Mouse (Mus musculus) c-Kit-positive CD71-positive TER-119-negative erythroid progenitor cells, embryonic 14.5 days (primary cell): ENCODE measurements around the gene Uckl1.

Experiments
- DNase-seq: peaks from one replicate; pipeline ENCODE4 v3.0.0-alpha.2; 2013; ENCODE audit warnings: low read depth

The Uckl1 gene

DNA sequence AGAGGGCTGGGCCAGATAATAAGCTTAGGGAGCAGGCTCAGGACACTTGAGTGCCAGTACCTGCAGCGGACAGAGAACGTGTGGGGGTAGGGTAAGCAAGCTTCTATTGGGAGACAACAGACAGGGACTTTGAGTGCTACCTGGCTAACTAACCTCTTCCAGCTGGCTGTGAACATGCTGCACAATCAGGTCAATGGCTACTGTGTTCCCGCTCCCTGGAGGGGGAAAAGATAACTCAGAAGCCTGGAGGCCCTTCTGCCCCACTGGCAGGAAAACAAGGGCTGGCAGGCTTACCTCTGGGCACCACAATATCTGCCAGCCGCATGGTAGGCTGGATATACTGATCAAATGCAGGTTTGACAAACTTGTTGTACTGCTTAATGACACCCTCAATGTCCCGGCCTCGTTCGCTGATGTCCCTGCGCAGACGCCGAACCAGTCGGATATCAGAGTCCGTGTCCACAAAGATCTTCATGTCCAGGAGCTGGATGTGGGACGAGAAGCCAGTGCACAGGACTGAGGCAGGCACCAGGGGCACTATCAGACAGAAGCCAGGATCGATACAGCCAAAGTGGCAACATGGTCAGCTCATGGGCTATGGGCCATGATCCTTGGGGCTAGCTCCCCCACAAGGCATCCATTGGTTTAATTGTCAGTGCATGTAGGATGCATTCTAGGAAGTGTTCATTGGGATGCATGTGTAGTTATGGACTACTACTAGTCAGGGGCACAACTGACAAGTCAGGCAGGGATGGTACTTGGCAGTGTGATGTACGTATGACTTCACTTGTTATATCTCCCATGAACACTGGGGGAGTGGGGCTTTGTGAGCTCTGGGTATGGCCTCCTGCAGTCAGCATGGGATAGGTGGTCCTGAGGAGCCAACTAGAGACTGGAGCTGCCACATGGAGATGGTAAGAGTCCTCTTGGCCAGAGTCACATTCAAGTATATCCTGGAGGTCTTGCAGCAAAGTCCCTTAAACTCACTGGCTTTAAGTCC is 11.5 kb downstream of the Uckl1 start:
- DNase-seq = no peak

DNA sequence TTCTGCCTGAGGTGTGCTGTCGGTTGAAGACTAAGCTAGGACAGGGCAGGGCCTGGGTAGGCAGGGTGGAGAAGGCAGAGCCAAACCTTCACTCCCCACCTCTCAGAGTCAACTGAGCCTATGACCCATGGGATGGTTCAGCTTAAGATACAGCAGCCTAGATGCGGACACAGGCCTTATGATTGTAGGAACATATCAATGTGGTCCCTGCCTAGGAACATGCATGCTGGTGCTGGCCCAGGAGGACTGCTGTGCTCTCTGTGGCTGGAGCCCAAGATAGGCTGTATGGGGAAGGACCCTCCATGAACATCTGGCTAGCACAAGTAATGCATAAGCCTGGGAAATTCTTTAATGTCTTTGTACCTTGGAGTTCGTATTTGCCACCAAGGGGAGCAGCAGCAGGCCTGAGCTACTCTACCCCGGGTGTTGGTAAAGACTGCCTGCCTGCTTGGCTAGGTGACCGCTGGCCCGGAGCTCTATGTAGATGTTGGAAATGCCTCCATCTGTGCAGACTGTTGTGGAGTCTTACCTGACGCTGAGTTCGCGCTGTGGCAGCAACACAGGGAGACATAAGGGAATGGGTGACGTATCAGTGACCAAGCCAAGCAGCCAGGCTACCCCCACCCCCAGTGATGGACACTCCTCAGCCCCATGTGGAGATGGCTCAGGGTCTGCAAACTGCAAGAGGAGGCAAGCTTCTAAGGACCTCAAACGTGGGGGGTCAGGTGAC is 12.6 kb downstream of the Uckl1 start:
- DNase-seq = no peak

DNA sequence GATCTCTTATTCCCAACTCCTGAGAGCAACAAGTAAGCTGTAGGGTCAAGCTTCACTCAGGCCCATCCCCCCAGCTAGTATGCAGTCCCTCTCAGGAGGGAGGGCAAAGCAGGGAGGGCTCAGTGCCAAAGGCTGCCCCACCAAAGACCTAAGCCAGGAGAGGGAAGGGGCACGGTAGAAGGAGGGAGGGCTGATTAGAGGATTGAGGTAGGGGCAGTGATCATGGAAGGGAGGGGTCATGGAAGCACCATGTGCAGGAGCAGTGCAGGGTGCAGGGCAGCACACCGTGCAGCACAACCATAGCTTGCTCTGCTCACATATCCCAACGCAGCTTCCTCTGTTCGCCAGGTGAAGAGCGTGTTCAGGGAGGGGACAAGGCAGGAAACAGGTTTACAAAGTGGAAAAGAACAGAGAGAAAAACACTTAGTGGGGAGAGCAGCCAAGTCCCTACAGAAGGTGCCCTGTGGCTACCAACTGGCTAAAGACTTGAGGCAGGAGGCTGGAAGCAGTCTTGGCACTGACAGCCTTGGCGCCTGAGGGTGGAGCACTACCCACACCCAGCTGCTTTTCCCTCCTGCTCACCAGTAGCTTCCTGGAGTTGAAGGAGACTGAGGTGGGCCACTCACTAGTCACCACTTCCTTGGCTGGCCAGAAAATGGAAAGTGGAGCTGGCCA is 13.6 kb downstream of the Uckl1 start:
- no peak for DNase-seq

DNA sequence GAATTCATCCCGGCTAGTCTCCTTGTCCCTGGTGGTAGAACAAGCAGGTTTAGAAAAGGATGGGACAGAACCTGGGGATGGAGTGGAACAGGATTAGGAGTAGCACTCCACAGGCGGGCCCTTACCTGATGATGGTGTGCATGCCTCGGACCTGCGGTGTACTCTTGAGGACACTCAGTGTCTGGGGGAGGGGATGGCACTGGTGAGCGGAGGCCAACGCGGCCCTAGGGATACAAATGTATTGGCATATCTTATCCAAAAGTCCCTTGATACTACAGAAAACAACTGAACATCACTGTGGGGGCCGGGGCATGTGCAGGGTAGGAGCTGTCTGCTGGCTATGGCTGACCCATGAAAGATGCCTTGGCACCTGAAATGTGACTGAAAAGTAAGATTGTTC is 14.3 kb downstream of the Uckl1 start:
- DNase-seq = no peak

DNA sequence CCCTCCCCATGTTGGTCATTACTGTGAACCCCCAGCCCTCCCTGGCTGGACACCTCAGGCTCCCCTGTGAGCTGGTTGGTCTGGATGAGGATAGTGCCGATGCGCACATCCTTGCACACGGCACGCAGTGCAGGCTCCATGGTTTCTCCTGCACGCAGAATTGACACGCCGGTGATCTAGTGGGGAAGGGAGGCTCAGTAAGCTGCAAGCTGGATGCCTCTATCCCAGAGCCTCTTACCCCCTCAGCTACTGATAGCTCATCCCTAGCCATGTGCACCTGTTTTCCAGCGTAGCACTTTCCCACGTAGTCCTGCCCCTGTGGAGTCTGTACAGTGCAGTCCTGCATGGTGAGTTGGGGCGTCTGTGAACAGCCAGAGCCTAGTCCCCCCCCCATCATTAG is 14.8 kb downstream of the Uckl1 start:
- DNase-seq = no peak

DNA sequence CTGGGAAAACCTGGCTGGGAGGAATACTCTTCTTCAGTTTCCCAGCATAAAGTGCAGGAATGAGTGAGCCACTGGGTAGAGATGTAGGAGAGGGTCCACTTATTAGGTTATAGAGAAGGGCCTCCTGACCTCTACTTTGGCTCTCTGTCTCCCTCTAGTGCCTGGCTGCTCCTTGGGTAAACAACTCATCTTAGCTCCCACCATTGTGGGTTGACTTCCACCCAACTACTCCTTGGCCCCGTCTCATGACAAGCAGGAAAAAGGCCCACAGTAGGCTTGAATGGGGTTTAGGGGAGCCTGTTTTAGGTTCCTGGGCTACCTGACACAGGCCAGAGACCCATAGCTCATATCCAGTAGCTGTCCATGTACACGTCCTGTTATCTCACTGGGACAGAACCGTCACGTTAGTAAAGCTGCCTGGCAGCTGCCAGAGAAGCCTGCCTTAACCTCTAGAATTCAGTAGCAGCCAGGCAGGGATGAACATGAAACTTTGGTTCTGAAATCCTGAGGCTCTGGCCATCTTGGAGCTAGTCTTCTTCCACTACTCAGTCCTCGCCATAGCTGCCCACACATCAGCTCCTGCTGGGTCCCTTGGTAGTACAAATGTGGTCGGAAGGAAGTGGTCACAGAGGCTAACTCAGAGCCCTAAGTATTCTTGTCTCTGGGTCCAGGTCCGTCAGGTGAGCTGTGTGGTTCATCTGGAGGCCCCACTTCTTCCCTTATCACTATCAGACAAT is 16.3 kb downstream of the Uckl1 start:
- peak; percentile 73 for DNase-seq

DNA sequence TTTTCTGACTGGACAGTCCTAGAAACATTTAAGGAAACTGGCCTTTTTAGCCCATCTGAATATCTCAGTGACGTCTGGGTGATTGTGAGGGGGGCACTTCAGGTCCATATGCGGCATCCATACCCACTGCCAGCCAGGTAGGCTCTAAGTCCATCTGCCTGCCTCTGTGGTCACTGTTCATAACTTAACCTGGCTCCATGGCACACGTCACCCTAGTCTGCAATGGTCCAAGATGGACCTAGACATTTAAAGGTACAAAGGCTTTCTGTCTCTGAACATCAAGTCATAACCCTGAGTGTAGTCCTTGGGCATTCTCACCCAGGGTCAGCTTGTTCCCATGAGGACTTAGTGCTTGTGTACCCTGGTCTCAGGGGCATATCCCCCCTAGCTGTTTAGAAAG is 17.4 kb downstream of the Uckl1 start:
- no peak for DNase-seq

DNA sequence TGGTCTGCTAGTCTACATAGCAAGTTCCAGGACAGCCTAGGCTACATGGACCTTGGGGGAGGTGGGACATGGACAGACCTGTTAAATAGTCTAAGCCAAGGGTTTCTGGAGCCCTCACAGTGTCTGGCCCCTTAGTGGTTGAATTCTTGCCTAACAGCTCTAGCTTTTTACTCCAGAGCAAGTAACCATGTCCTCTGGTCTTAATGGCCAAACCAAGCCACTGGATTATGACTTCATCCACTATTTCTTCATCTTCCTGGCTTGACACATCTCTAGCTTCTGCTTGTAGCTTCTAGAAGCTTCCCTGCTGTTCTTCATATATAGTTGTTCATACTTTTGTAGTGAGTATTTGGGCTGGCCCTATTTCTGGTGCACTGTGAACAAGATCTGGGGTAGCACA is 30.9 kb downstream of the Uckl1 start:
- no peak for DNase-seq

DNA sequence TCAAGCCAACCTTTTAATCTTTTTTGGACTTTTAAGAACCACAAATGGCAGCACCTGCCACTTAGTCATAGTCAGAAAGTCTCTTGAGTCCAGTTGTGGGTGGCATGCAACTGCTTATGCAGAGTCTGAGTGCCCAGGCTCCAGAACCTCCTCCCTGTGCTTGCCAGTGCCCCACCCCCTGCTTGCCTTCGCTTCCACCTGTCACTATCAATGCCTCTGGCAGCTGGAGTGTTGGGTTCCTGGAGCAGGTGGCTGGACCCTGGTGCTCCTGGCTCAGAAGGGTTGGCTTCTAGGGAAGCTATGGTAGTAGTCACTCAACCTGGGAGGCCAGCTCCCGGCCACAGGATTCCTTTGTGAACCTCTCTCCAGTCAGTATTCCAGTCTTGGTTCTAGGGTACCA is 34.5 kb downstream of the Uckl1 start:
- no peak for DNase-seq

DNA sequence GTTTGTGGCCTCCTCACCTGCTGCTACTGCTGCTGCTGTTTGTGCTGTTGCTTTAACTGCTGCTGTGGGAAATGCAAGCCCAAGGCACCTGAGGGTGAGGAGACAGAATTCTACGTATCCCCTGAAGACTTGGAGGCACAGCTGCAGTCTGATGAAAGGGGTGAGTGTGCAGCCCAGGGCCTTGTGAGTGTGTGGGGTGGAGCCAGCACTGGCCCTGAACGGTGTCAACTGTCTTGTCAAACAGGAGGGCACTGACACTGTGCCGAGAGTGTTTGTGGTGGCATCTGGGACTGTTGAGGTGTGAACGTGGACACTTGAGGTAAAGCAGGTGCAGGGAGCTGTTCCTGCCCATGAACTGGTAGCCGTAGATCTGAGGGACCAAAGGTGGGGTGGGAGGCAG is 36.0 kb downstream of the Uckl1 start:
- no peak for DNase-seq

DNA sequence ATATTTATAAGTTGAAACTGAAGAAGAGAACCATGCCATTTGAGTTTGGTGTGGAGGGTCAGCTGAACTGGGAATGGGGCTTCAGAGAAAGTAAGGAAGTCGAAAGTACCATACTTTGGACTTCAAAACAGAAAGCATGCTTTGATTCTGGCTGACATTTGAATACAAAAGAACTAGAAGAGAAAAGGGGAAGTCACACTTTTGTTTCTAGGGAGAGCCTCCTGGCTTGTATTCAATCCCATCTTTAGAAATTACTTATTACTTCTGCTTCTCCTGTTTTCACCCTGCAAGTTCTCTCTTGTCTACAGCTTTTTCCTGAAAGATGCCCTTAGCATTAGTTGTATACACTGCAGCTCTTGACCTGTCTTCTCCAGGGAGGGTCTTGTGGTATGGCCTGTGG is 36.5 kb downstream of the Uckl1 start:
- no peak for DNase-seq

DNA sequence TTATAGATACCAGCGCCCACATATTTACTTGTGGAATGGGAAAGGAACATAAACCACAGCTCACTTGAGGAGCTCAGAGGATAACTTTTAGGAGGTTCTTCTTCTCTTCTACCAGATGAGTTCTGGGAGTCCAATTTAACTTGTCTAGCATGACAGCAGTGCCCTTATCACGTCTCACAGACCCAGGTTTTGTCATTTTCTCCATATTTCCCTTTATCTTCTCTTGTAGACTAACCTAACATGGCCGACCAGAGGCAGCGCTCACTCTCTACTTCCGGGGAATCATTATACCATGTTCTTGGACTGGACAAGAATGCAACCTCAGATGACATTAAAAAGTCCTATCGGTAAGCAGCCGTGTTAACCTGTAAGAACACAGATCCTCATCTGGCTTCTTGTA is 38.5 kb downstream of the Uckl1 start:
- DNase-seq = peak; percentile 66

DNA sequence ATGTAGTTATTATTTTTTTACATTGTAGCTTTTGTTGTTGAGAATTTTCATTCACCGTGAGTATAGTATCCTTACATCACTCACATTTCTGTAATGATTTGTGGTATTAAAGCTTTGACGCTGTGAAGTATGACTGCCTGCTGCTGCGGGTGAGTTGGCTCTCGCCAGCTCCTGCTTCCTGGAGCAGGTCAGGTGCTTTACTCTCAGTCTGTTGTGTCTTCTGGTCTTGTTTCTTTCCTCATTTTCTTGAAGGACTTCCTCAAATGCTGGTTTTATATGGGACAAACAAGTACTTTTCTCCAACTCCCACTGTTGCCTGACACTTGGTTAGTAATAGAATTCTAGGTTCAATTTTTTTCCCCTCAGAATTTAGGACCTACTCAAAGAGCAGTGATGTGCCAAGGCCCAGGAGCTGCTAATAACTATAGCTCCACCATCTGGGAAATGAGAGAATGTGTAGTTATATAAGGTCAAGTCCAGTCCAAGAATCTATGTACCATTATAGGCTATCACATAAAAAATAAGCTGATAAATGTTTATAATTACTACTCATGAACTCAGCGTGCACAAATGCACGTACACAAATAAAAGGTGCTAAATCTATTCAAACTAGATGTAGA is 42.8 kb downstream of the Uckl1 start:
- no peak for DNase-seq

DNA sequence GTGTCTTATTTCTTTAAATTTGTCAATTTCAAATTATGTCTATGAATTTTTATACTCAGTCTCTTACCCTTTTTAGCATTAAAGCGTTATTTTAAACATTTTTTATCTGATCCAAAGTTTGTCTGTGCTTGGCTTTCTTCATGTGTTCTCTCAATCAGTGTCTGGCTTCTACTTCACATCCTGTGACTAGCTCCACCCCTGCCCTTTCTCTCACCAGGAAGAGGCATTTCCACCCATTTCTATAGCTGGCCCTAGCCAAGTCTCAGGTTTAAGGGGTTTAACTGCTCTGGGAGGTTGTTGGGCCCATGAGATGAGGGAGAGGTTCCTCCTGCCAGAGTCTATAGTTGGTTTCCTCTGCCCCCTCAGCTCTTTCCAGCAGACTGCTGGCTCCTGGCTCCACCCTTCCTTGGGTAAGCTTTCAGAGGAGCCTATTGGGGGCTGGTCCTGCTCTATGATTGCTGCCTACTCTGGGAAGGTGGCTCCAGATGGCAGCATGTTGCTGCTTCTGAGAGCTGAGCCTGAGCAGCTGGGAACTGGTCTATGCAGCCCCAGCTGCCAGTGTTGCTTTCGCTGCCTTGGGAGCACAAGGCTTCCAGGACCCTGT is 47.1 kb downstream of the Uckl1 start:
- no peak for DNase-seq

DNA sequence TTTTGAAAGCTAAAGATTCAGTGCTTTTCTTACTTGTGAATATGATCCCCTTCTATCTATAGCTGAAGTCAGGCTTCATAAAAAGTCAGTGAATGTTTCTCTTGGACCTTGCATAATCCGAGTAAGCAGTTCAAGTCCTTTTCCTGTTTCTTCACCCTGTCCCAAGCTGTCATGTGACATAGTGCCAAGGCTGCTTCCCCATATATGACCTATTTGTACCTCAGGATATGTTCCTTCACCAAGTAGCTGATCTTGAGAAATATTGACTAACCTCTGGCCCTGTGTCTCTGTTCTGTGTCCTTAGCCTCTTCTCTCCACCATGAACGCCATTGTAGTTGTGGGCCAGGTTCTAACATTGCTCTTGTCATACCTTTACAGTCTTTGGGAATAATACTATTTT is 48.3 kb downstream of the Uckl1 start:
- no peak for DNase-seq

DNA sequence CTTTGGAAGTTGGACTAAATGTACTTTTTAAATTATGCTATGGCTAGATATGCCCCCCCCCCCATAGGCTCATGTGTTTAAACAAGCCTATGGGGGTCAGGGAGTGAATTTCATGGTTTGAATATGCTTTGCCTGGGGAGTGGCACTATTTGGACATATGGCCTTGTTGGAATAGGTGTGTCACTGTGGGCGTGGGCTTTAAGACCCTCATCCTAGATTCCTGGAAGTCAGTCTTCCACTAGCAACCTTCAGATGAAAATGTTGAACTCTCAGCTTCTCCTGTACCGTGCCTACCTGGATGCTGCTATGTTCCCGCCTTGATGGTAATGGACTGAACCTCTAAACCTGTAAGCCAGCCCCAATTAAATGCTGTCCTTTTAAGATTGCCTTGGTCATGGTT is 52.1 kb downstream of the Uckl1 start:
- no peak for DNase-seq

DNA sequence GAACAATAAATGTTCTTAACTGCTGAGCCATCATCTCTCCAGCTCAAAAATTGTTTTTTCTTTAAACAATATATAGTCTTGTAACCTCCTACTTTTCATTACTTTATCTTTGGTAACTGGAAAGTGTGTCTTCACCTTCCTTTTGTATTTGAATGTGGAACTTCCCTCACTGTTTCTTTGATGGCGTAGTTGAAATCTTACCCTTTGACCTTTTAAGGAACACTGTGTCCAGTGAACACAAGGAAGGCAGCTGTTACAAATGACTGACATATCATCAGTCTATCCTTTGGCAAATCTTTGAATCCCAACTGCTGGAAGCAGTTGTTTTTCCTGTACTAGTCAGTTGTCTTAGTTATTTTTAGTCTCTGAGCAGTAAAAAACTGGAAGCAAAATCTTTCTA is 55.6 kb downstream of the Uckl1 start:
- no peak for DNase-seq

DNA sequence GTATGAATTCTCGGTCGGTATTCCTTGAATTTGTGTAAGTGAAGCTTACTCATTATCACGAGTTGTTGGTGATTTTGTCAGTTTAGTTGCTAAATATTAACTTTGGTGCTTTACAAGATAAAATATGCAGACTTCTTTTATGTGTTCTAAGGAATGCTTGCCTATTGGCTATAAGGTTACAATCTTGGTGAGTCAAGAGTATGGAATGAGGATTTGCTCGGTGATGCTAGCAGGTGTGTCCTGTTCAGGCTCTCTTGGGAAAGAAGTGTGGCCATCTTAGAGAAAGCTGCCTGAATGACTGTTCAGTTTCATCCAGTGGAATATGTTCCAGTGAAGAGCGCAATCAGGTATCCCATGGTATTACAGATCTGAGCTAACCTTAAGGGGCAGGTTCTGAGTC is 59.2 kb downstream of the Uckl1 start:
- DNase-seq = no peak

DNA sequence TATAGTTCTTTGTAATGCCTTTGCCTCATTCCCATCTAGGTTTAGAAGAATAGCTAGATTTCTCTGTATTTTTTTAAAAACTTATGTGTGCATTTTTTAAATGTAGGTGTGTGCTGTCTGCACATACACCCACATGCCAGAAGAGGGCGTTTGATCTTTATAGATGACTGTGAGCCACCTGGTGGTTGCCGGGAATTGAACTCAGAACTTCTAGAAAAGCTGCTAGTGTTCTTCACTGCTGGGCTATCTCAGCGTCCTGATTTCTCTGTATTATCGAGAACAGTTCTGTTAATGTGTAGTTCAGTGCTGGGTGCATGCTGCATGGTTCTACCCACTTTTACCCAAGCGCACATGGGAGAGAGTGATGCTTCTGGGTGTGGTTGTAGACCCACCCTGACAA is 61.9 kb downstream of the Uckl1 start:
- DNase-seq = peak; percentile 69

DNA sequence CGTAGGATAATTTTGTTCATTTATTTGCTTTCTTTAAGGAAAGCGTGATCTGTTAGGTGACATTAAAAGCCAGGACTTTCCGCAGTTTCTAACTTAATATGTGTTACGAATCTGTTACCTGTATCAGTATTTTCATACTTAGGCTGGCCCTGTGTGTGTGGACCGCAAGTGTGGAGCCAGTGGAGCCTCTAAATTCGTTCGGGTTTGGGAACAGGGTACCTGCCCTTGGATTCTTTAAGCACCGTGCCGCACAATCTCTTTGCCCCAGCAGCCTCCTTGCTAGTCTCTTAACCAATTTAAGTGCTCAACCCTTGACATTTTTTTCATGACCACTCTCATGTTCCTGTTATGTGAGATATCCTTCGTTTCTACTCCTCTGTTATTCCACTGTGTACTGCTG is 63.2 kb downstream of the Uckl1 start:
- DNase-seq = no peak

DNA sequence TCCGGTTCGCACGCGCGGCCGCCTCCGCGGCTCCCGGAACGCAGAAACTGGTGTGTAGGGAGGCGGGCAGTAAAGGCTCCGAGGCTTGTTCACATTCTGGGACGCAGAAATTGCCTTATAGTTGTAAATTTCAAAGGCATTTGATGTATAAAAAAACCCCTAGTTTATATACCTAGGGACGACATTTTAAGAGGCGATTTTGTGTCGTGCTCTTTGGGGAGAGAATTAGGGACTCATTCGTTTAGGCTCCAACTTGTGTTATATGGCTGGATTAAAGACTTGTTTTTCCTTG is 63.8 kb downstream of the Uckl1 start:
- no peak for DNase-seq
